Mouse (Mus musculus): Measurements from ENCODE around the gene Klhl30. TPM values are rescaled to one million over a fixed set of nuclear protein-coding genes. Genes with fewer than 3 reads are reported as not detected.

The Klhl30 gene
- polyA plus RNA-seq, 1 experiment from 2014 or later: 0.06 TPM

GRCm38 (mm10) chr1:91390369-91390768 is 39.6 kb downstream of the Klhl30 start:
- peaks cover 72% of the 10 kb centered on the region for H3K36me3 ChIP-seq (replicated peaks; ENCODE audit: insufficient read depth, low read length)
- H3K4me2 ChIP-seq (ENCODE audit: low read depth, low read length): no peak overlapping the region
- DNase-seq (no peak), ATAC-seq (no peak)
- no peak overlapping the region for H3K4me3 ChIP-seq (ENCODE audit: low read depth, low read length)
- H3K9me3 ChIP-seq (ENCODE audit: low read length): no peaks in the 10 kb centered on the region
- no peaks in the 10 kb centered on the region for H3K27me3 ChIP-seq (ENCODE audit: insufficient read depth, low read length)
- no peak overlapping the region for H3K27ac ChIP-seq (ENCODE audit: low read depth)
- H3K9ac ChIP-seq (replicated peaks): no peak overlapping the region
- 85% methylated on average over 5 of the region's 5 CpGs for WGBS (ENCODE audit: insufficient replicate concordance)
- H3K4me1 ChIP-seq (ENCODE audit: insufficient read depth): peaks cover 8% of the 10 kb centered on the region; the same call in 1 of the 2 replicates
- TF ChIP-seq EP300 (IDR thresholded peaks at IDR 0.05; ENCODE audit: low read depth) (no peak), CTCF (IDR thresholded peaks at IDR 0.05; ENCODE audit: low read depth) (no peak)

GRCm38 (mm10) chr1:91397927-91398259 is 47.1 kb downstream of the Klhl30 start:
- H3K9ac ChIP-seq (replicated peaks): peak overlapping the region; percentile 83
- TF ChIP-seq EP300 (IDR thresholded peaks at IDR 0.05; ENCODE audit: low read depth): no peak
- TF ChIP-seq CTCF (IDR thresholded peaks at IDR 0.05; ENCODE audit: low read depth): no peak
- peaks cover 17% of the 10 kb centered on the region for H3K36me3 ChIP-seq (replicated peaks; ENCODE audit: insufficient read depth, low read length)
- peak overlapping the region; percentile 80 for H3K4me3 ChIP-seq (ENCODE audit: low read depth, low read length)
- no peak for DNase-seq
- WGBS (ENCODE audit: insufficient replicate concordance): under 1% methylated on average over 12 of the region's 12 CpGs
- H3K27me3 ChIP-seq (ENCODE audit: insufficient read depth, low read length): no peaks in the 10 kb centered on the region
- no peaks in the 10 kb centered on the region for H3K9me3 ChIP-seq (ENCODE audit: low read length)
- H3K27ac ChIP-seq (ENCODE audit: low read depth): peak overlapping the region; percentile 89
- peaks cover 23% of the 10 kb centered on the region for H3K4me1 ChIP-seq (ENCODE audit: insufficient read depth)
- peak overlapping the region; percentile 77 for H3K4me2 ChIP-seq (ENCODE audit: low read depth, low read length)
- ATAC-seq: 0 out of 2 replicates have a peak, but pooled peaks have one; percentile 1

GRCm38 (mm10) chr1:91398260-91399062 is 47.6 kb downstream of the Klhl30 start, which contains the start of gene Ilkap:
TSS of gene Ilkap (minus strand) at chr1:91398815.
- DNase-seq: peak; percentile 92
- Histone ChIP-seq H3K27ac (ENCODE audit: low read depth) (peak within 1 kb of the TSS; percentile 89), H3K27me3 (ENCODE audit: insufficient read depth, low read length) (no peaks in the 10 kb centered on the region), H3K4me2 (ENCODE audit: low read depth, low read length) (peak within 1 kb of the TSS; percentile 77), H3K9me3 (ENCODE audit: low read length) (no peaks in the 10 kb centered on the region), H3K9ac (replicated peaks) (peak within 1 kb of the TSS; percentile 83), H3K4me1 (ENCODE audit: insufficient read depth) (peaks cover 23% of the 10 kb centered on the region), H3K36me3 (replicated peaks; ENCODE audit: insufficient read depth, low read length) (peaks cover 12% of the 10 kb centered on the region), H3K4me3 (ENCODE audit: low read depth, low read length) (peak within 1 kb of the TSS; percentile 80)
- TF ChIP-seq EP300 (IDR thresholded peaks at IDR 0.05; ENCODE audit: low read depth): no peak
- TF ChIP-seq CTCF (IDR thresholded peaks at IDR 0.05; ENCODE audit: low read depth): no peak
- peak; percentile 97 for ATAC-seq
- WGBS (ENCODE audit: insufficient replicate concordance): 2% methylated on average over 71 of the region's 91 CpGs

GRCm38 (mm10) chr1:91404976-91405375 is 54.2 kb downstream of the Klhl30 start:
- Histone ChIP-seq H3K9me3 (ENCODE audit: low read length) (no peaks in the 10 kb centered on the region), H3K4me3 (ENCODE audit: low read depth, low read length) (no peak overlapping the region), H3K4me2 (ENCODE audit: low read depth, low read length) (no peak overlapping the region), H3K9ac (replicated peaks) (no peak overlapping the region), H3K27me3 (ENCODE audit: insufficient read depth, low read length) (no peaks in the 10 kb centered on the region), H3K27ac (ENCODE audit: low read depth) (no peak overlapping the region), H3K4me1 (ENCODE audit: insufficient read depth) (no peaks in the 10 kb centered on the region), H3K36me3 (replicated peaks; ENCODE audit: insufficient read depth, low read length) (no peaks in the 10 kb centered on the region)
- 23% methylated on average over 1 of the region's 1 CpGs for WGBS (ENCODE audit: insufficient replicate concordance)
- TF ChIP-seq EP300 (IDR thresholded peaks at IDR 0.05; ENCODE audit: low read depth) (no peak), CTCF (IDR thresholded peaks at IDR 0.05; ENCODE audit: low read depth) (no peak)
- ATAC-seq (no peak), DNase-seq (no peak)

- no peaks in the 10 kb centered on the region for H3K4me1 ChIP-seq (ENCODE audit: insufficient read depth)
- no peak for ATAC-seq
- no peak overlapping the region for H3K27ac ChIP-seq (ENCODE audit: low read depth)
- no peak overlapping the region for H3K4me2 ChIP-seq (ENCODE audit: low read depth, low read length)
- no peaks in the 10 kb centered on the region for H3K27me3 ChIP-seq (ENCODE audit: insufficient read depth, low read length)
- WGBS (ENCODE audit: insufficient replicate concordance): 59% methylated on average over 23 of the region's 23 CpGs
- DNase-seq: no peak
- H3K9me3 ChIP-seq (ENCODE audit: low read length): no peaks in the 10 kb centered on the region
- H3K36me3 ChIP-seq (replicated peaks; ENCODE audit: insufficient read depth, low read length): no peaks in the 10 kb centered on the region
- H3K9ac ChIP-seq (replicated peaks): no peak overlapping the region
- no peak overlapping the region for H3K4me3 ChIP-seq (ENCODE audit: low read depth, low read length)
- TF ChIP-seq CTCF (IDR thresholded peaks at IDR 0.05; ENCODE audit: low read depth): no peak
Measured at GRCm38 (mm10) chr1:91405406-91406169, 54.8 kb downstream of the Klhl30 start.

- H3K4me1 ChIP-seq (ENCODE audit: insufficient read depth): peaks cover 14% of the 10 kb centered on the region
- no peak for ATAC-seq
- WGBS (ENCODE audit: insufficient replicate concordance): 79% methylated on average over 4 of the region's 4 CpGs
- no peak overlapping the region for H3K4me2 ChIP-seq (ENCODE audit: low read depth, low read length)
- no peak overlapping the region for H3K4me3 ChIP-seq (ENCODE audit: low read depth, low read length)
- H3K36me3 ChIP-seq (replicated peaks; ENCODE audit: insufficient read depth, low read length): no peaks in the 10 kb centered on the region
- TF ChIP-seq CTCF (IDR thresholded peaks at IDR 0.05; ENCODE audit: low read depth) (no peak), EP300 (IDR thresholded peaks at IDR 0.05; ENCODE audit: low read depth) (no peak)
- no peak overlapping the region for H3K27ac ChIP-seq (ENCODE audit: low read depth)
- DNase-seq: no peak
- H3K27me3 ChIP-seq (ENCODE audit: insufficient read depth, low read length): no peaks in the 10 kb centered on the region
- H3K9me3 ChIP-seq (ENCODE audit: low read length): no peaks in the 10 kb centered on the region
- no peak overlapping the region for H3K9ac ChIP-seq (replicated peaks)
Measured at GRCm38 (mm10) chr1:91407819-91408218, 57.0 kb downstream of the Klhl30 start.

Data from liver, postnatal 0 days (tissue).